Mouse (Mus musculus) heart, embryonic 16.5 days (tissue): ENCODE results near the gene Efna2. TPM values are rescaled to one million over a fixed set of nuclear protein-coding genes. Genes with fewer than 3 reads are reported as not detected.

Source experiments
- ATAC-seq: fragments of 200-750 bp; cut with Nextera tagmentation; replicated peaks from 2 replicates; pipeline ENCODE4 v1.8.0; 2017; ENCODE audit warnings: moderate number of reproducible peaks; ENCODE audit not compliant: insufficient read depth, low FRiP score; ENCODE audit errors: extremely low read depth
- H3K27ac ChIP-seq: fragments of 300-500 bp; sonication (generic); 2 replicates; pipeline ENCODE4 v1.5.1; 2014; ENCODE audit warnings: mild to moderate bottlenecking, low read length, control low read depth, moderate library complexity
- H3K27me3 ChIP-seq: fragments of 300-500 bp; sonication (generic); 2 replicates; pipeline ENCODE4 v1.6.1; 2014; ENCODE audit warnings: low read length, mixed read lengths; ENCODE audit not compliant: control insufficient read depth, insufficient read depth
- H3K36me3 ChIP-seq: fragments of 300-500 bp; sonication (generic); 2 replicates; pipeline ENCODE4 v1.6.1; 2014; ENCODE audit not compliant: control insufficient read depth, insufficient read depth
- H3K4me1 ChIP-seq: fragments of 300-500 bp; sonication (generic); 2 replicates; pipeline ENCODE4 v1.6.1; 2014; ENCODE audit warnings: low read length, mixed read lengths; ENCODE audit not compliant: control insufficient read depth, insufficient read depth
- H3K4me2 ChIP-seq: fragments of 300-500 bp; sonication (generic); 2 replicates; pipeline ENCODE4 v1.6.1; 2014; ENCODE audit warnings: low read depth, mild to moderate bottlenecking, control low read depth, low read length
- H3K4me3 ChIP-seq: fragments of 300-500 bp; sonication (generic); 2 replicates; pipeline ENCODE4 v1.5.1; 2014; ENCODE audit warnings: mild to moderate bottlenecking, control low read depth, low read length
- H3K9ac ChIP-seq: fragments of 300-500 bp; sonication (generic); 2 replicates; pipeline ENCODE4 v1.6.1; 2014; ENCODE audit warnings: low read length, control low read depth
- H3K9me3 ChIP-seq: fragments of 300-500 bp; sonication (generic); replicated peaks from 2 replicates; pipeline ENCODE4 v1.6.1; 2016; ENCODE audit warnings: low read length; ENCODE audit not compliant: control insufficient read depth
- WGBS: fragments of 180-500 bp; shearing (Covaris S2); extraction: QIAGEN DNeasy Blood & Tissue Kit; methylation state at CpG from one replicate; pipeline ENCODE4 v1.1.7; 2014; 5-methylcytosine and 5-hydroxymethylcytosine counted together
- polyA plus RNA-seq: library from polyadenylated mRNA; unstranded; fragments of >200 nt; fragmentation: Nextera tagmentation; extraction: Ambion mirVana; gene quantifications from 2 replicates; pipeline ENCODE4 v1.2.1, GENCODE M21; 2015

Efna2 gene
- polyA plus RNA-seq, 1 experiment from 2014 or later: 6.0 TPM

- Histone ChIP-seq H3K4me1 (peaks cover 58% of the 10 kb centered on the region), H3K4me2 (peak overlapping the region; percentile 91), H3K9me3 (no peaks in the 10 kb centered on the region), H3K9ac (peak overlapping the region; percentile 99), H3K27me3 (no peaks in the 10 kb centered on the region), H3K36me3 (peaks cover 51% of the 10 kb centered on the region), H3K4me3 (peak overlapping the region; percentile 92), H3K27ac (peak overlapping the region; percentile 98)
- WGBS: 6% methylated on average over 15 of the region's 15 CpGs
- no peak for ATAC-seq
Measured at GRCm38 (mm10) chr10:80152071-80152872, 27.0 kb upstream of the Efna2 start.

- H3K36me3 ChIP-seq: peaks cover 54% of the 10 kb centered on the region
Measured at GRCm38 (mm10) chr10:80152873-80153260, 26.4 kb upstream of the Efna2 start.

DNA sequence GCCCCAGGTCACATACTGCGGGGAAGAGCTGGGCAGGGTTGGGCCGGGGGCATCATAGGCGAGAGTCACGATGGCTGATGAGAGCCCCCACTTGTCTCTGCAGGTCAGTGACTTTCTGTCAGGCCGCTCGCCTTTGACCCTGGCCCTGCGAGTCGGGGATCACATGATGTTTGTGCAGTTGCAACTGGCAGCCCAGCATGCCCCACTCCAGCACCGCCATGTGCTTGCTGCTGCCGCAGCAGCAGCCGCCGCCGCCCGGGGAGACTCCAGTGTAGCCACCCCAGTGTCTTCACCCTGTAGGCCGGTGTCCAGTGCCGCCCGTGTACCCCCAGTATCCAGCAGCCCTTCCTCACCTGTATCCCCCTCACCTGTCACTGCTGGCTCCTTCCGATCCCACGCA is 25.6 kb upstream of the Efna2 start:
- no peak overlapping the region for H3K9ac ChIP-seq

More at GRCm38 (mm10) chr10:80152873-80153260, 26.4 kb upstream of the Efna2 start:
- H3K4me1 ChIP-seq: peaks cover 57% of the 10 kb centered on the region
- ATAC-seq: no peak
- H3K9ac ChIP-seq: peak overlapping the region; percentile 99
- H3K4me3 ChIP-seq: peak overlapping the region; percentile 92
- no peaks in the 10 kb centered on the region for H3K27me3 ChIP-seq
- H3K9me3 ChIP-seq: no peaks in the 10 kb centered on the region
- H3K4me2 ChIP-seq: peak overlapping the region; percentile 91
- 17% methylated on average over 3 of the region's 3 CpGs for WGBS
- H3K27ac ChIP-seq: peak overlapping the region; percentile 98

GRCm38 (mm10) chr10:80154384-80154783 is 24.9 kb upstream of the Efna2 start:
- Histone ChIP-seq H3K9me3 (no peaks in the 10 kb centered on the region), H3K36me3 (peaks cover 54% of the 10 kb centered on the region), H3K4me3 (no peak overlapping the region), H3K9ac (no peak overlapping the region), H3K27me3 (no peaks in the 10 kb centered on the region), H3K4me2 (no peak overlapping the region), H3K4me1 (peaks cover 71% of the 10 kb centered on the region), H3K27ac (no peak overlapping the region)
- no peak for ATAC-seq
- WGBS: 80% methylated on average over 7 of the region's 7 CpGs

More for the DNA sequence above, 25.6 kb upstream of the Efna2 start:
- no peak for ATAC-seq
- Histone ChIP-seq H3K27me3 (no peaks in the 10 kb centered on the region), H3K4me3 (no peak overlapping the region), H3K36me3 (peaks cover 54% of the 10 kb centered on the region), H3K4me1 (peaks cover 64% of the 10 kb centered on the region), H3K27ac (0 out of 2 replicates have a peak overlapping the region, but pooled peaks have one; percentile 23), H3K9me3 (no peaks in the 10 kb centered on the region), H3K4me2 (no peak overlapping the region)
- 88% methylated on average over 19 of the region's 19 CpGs for WGBS

DNA sequence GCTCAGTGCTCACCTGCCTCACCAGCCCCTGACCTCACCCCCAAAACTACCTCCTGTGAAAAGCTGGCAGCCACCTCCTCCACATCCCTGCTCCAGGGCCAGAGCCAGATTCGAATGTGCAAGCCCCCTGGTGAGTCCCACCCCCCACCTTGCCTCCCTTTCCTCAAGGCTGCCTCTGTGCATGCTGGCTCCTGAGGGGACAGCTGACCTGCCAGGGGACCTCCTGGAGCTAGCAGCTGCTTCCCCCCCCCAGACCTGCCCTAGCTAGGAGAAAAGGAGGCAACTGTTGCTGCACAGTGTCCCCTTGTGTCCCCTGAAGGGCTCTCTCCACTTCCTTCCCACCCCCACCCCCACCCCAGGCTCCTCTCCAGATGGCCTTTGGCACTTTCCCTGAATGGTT is 24.0 kb upstream of the Efna2 start:
- WGBS: 50% methylated on average over 1 of the region's 1 CpGs
- H3K27ac ChIP-seq: no peak overlapping the region
- no peak overlapping the region for H3K4me3 ChIP-seq
- no peaks in the 10 kb centered on the region for H3K9me3 ChIP-seq
- H3K36me3 ChIP-seq: peaks cover 54% of the 10 kb centered on the region
- no peak overlapping the region for H3K4me2 ChIP-seq
- no peak for ATAC-seq
- H3K4me1 ChIP-seq: peaks cover 75% of the 10 kb centered on the region
- H3K9ac ChIP-seq: peak overlapping the region; percentile 4; the same call in 1 of the 2 replicates
- no peaks in the 10 kb centered on the region for H3K27me3 ChIP-seq

- WGBS: 75% methylated on average over 29 of the region's 29 CpGs
- ATAC-seq: no peak
- Histone ChIP-seq H3K9ac (no peak overlapping the region; the same call in 1 of the 2 replicates), H3K4me1 (peaks cover 84% of the 10 kb centered on the region), H3K4me2 (no peak overlapping the region), H3K9me3 (no peaks in the 10 kb centered on the region), H3K27me3 (no peaks in the 10 kb centered on the region), H3K27ac (peak overlapping the region; percentile 74), H3K4me3 (no peak overlapping the region), H3K36me3 (peaks cover 54% of the 10 kb centered on the region)
Measured at GRCm38 (mm10) chr10:80156002-80156751, 23.1 kb upstream of the Efna2 start.

DNA sequence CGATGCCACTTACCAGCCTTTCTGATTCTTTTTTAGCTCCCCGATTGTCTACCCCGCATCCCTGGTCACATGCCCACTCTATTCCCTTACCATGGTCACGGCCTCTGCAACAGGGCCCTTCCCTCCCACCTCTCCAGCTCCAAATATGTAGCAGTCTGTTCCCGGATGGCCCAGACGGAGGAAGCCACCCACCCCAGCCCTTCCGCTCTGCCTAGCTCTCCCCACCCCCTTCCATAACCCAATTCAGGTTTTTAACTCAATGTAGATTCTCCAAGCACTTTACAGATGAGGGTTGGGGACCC is 22.6 kb upstream of the Efna2 start:
- Histone ChIP-seq H3K4me3 (no peak overlapping the region), H3K4me1 (peaks cover 86% of the 10 kb centered on the region), H3K27ac (peak overlapping the region; percentile 74), H3K36me3 (peaks cover 51% of the 10 kb centered on the region), H3K4me2 (no peak overlapping the region), H3K27me3 (no peaks in the 10 kb centered on the region), H3K9ac (peak overlapping the region; percentile 14; the same call in 1 of the 2 replicates), H3K9me3 (no peaks in the 10 kb centered on the region)
- ATAC-seq: no peak
- 40% methylated on average over 7 of the region's 7 CpGs for WGBS

DNA sequence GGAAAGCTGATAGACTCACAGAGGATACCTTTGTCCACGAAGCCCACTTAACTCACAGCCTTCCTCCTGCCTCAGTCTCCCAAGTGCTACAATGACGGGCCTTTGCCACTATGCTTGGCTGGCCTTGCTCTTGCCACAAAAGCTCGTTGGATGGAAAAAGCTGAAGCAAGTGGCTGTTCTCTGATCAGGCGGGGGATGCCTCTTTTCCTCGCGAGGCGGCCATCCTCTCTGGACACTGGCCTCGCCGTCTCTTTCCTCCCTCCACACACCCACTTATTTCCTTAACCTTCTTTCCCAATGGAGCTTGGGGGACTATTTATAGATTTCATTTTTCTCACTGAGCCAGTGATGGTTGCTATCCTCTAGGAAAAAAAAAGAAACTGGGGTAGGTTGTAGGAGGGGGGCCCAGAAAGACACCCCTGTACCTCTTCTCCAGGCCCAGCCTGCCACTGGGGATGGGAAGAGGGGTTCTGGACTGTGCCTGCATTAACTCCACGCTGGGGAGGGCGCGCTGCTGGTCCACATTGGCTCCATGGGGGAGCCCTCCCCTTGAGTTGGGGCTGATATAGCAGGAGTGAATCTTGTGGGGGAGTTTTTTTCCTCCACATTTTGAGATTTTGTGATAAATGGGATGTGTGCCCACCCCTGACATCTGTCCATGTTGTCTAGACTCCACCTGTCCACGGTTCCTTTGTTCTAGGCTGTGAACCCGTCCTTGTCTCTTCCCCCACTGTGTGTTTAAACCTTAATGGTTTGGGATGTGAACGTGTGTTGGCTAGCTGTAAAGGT is 21.9 kb upstream of the Efna2 start:
- Histone ChIP-seq H3K4me3 (no peak overlapping the region), H3K9ac (peak overlapping the region; percentile 52; the same call in 1 of the 2 replicates)
- 53% methylated on average over 15 of the region's 15 CpGs for WGBS

More for the DNA sequence above, 21.9 kb upstream of the Efna2 start:
- no peak for ATAC-seq
- Histone ChIP-seq H3K27ac (peak overlapping the region; percentile 74), H3K36me3 (peaks cover 50% of the 10 kb centered on the region), H3K9me3 (no peaks in the 10 kb centered on the region), H3K4me1 (peaks cover 86% of the 10 kb centered on the region), H3K4me2 (no peak overlapping the region), H3K27me3 (no peaks in the 10 kb centered on the region)
